Mouse (Mus musculus): ENCODE measurements around the gene Epx. TPM values are rescaled to one million over a fixed set of nuclear protein-coding genes. Genes with fewer than 3 reads are reported as not detected.

Gene Epx
- polyA plus RNA-seq, 1 experiment from 2014 or later = not detected

GRCm38 (mm10) chr11:87852690-87853596 is 22.4 kb downstream of the Epx start, which contains the start of gene Mks1:
TSS of gene Mks1 (plus strand) at chr11:87853215.
- Histone ChIP-seq H3K9me3 (ENCODE audit: control insufficient read depth, low read length) (no peaks in the 10 kb centered on the region), H3K9ac (ENCODE audit: low read length) (peak within 1 kb of the TSS; percentile 70), H3K4me1 (replicated peaks; ENCODE audit: control insufficient read depth, insufficient read depth, low read length) (peaks cover 4% of the 10 kb centered on the region), H3K36me3 (ENCODE audit: control insufficient read depth, insufficient read depth, low read length) (no peaks in the 10 kb centered on the region), H3K27ac (ENCODE audit: low read length) (peak within 1 kb of the TSS; percentile 16; the same call in 1 of the 2 replicates), H3K4me2 (ENCODE audit: low read depth, low read length) (peak within 1 kb of the TSS; percentile 91), H3K27me3 (ENCODE audit: control insufficient read depth, insufficient read depth, low read depth, low read length) (no peaks in the 10 kb centered on the region), H3K4me3 (ENCODE audit: low read length) (peak within 1 kb of the TSS; percentile 71)
- WGBS = 3% methylated on average over 40 of the region's 40 CpGs
- ATAC-seq (ENCODE audit: low read depth) = peak; percentile 97

GRCm38 (mm10) chr11:87847884-87848283 is 27.5 kb downstream of the Epx start:
- ATAC-seq (ENCODE audit: low read depth) = no peak
- WGBS = 57% methylated on average over 6 of the region's 6 CpGs
- H3K9me3 ChIP-seq (ENCODE audit: control insufficient read depth, low read length) = no peaks in the 10 kb centered on the region
- no peaks in the 10 kb centered on the region for H3K36me3 ChIP-seq (ENCODE audit: control insufficient read depth, insufficient read depth, low read length)
- no peak overlapping the region for H3K4me2 ChIP-seq (ENCODE audit: low read depth, low read length)
- H3K4me1 ChIP-seq (replicated peaks; ENCODE audit: control insufficient read depth, insufficient read depth, low read length) = no peaks in the 10 kb centered on the region
- no peak overlapping the region for H3K4me3 ChIP-seq (ENCODE audit: low read length)
- no peak overlapping the region for H3K27ac ChIP-seq (ENCODE audit: low read length)
- H3K27me3 ChIP-seq (ENCODE audit: control insufficient read depth, insufficient read depth, low read depth, low read length) = no peaks in the 10 kb centered on the region
- no peak overlapping the region for H3K9ac ChIP-seq (ENCODE audit: low read length)

GRCm38 (mm10) chr11:87846968-87847600 is 28.3 kb downstream of the Epx start:
- 76% methylated on average over 12 of the region's 12 CpGs for WGBS
- ATAC-seq (ENCODE audit: low read depth) = no peak
- H3K9me3 ChIP-seq (ENCODE audit: control insufficient read depth, low read length) = no peaks in the 10 kb centered on the region
- H3K4me2 ChIP-seq (ENCODE audit: low read depth, low read length) = no peak overlapping the region
- H3K4me1 ChIP-seq (replicated peaks; ENCODE audit: control insufficient read depth, insufficient read depth, low read length) = no peaks in the 10 kb centered on the region
- H3K27me3 ChIP-seq (ENCODE audit: control insufficient read depth, insufficient read depth, low read depth, low read length) = no peaks in the 10 kb centered on the region
- no peak overlapping the region for H3K27ac ChIP-seq (ENCODE audit: low read length)
- no peaks in the 10 kb centered on the region for H3K36me3 ChIP-seq (ENCODE audit: control insufficient read depth, insufficient read depth, low read length)
- H3K4me3 ChIP-seq (ENCODE audit: low read length) = no peak overlapping the region
- H3K9ac ChIP-seq (ENCODE audit: low read length) = no peak overlapping the region

DNA sequence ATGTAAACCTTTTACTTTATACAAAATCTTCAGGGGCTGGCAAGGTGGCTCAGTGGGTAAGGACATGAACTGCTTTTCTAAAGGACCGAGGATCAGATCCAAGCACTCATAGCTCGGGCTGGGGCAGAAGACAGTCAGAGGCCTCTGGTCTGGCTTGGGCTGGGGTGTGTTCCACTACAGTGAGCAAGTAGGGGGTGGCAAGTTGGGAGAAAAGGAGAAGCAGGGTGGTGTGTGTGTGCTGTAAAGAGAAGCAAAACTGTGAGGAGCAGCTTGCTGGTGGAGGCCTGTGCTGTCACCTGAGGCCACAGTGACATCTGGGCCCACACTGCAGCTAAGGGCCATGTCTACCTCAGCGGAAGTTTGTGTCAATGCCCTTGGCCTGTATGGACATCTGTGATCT is 33.9 kb downstream of the Epx start:
- Histone ChIP-seq H3K9ac (ENCODE audit: low read length) (no peak overlapping the region), H3K4me1 (replicated peaks; ENCODE audit: control insufficient read depth, insufficient read depth, low read length) (peaks cover 5% of the 10 kb centered on the region; the same call in 1 of the 2 replicates), H3K27ac (ENCODE audit: low read length) (no peak overlapping the region), H3K4me3 (ENCODE audit: low read length) (no peak overlapping the region), H3K9me3 (ENCODE audit: control insufficient read depth, low read length) (no peaks in the 10 kb centered on the region), H3K36me3 (ENCODE audit: control insufficient read depth, insufficient read depth, low read length) (no peaks in the 10 kb centered on the region), H3K27me3 (ENCODE audit: control insufficient read depth, insufficient read depth, low read depth, low read length) (no peaks in the 10 kb centered on the region), H3K4me2 (ENCODE audit: low read depth, low read length) (no peak overlapping the region)
- WGBS = 76% methylated on average over 3 of the region's 3 CpGs
- no peak for ATAC-seq (ENCODE audit: low read depth)

DNA sequence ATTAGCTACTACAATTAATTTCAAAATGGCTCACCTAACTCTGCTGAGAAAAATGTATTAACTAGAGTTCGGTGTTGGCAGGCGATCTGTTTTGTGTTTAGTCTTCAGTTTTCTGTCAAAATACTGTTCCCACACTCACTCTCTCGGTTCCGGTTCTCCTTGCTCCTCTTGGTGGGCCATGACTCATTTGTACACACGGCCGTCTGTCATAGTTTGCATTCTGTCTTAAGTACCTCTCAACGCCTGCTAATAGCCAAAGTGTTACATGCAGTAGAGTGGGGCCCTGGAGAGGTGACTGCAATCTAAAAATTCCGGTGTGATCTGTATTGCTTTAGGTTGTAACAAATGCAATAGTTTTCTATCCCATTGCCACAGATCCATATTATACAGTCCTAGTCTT is 34.7 kb downstream of the Epx start:
- H3K9me3 ChIP-seq (ENCODE audit: control insufficient read depth, low read length) = no peaks in the 10 kb centered on the region
- H3K4me3 ChIP-seq (ENCODE audit: low read length) = no peak overlapping the region
- peak; percentile 51; the same call in 1 of the 2 replicates for ATAC-seq (ENCODE audit: low read depth)
- H3K4me2 ChIP-seq (ENCODE audit: low read depth, low read length) = no peak overlapping the region
- 35% methylated on average over 8 of the region's 8 CpGs for WGBS
- H3K27me3 ChIP-seq (ENCODE audit: control insufficient read depth, insufficient read depth, low read depth, low read length) = no peaks in the 10 kb centered on the region
- no peaks in the 10 kb centered on the region for H3K36me3 ChIP-seq (ENCODE audit: control insufficient read depth, insufficient read depth, low read length)
- peaks cover 5% of the 10 kb centered on the region; the same call in 1 of the 2 replicates for H3K4me1 ChIP-seq (replicated peaks; ENCODE audit: control insufficient read depth, insufficient read depth, low read length)
- no peak overlapping the region for H3K27ac ChIP-seq (ENCODE audit: low read length)
- H3K9ac ChIP-seq (ENCODE audit: low read length) = no peak overlapping the region

GRCm38 (mm10) chr11:87828239-87828900 is 47.0 kb downstream of the Epx start, which contains the start of gene Lpo:
TSS of gene Lpo (minus strand) at chr11:87828289.
- Histone ChIP-seq H3K9ac (ENCODE audit: low read length) (no peak within 1 kb of the TSS), H3K27me3 (ENCODE audit: control insufficient read depth, insufficient read depth, low read depth, low read length) (no peaks in the 10 kb centered on the region), H3K4me1 (replicated peaks; ENCODE audit: control insufficient read depth, insufficient read depth, low read length) (no peaks in the 10 kb centered on the region), H3K27ac (ENCODE audit: low read length) (no peak within 1 kb of the TSS), H3K4me2 (ENCODE audit: low read depth, low read length) (no peak within 1 kb of the TSS), H3K4me3 (ENCODE audit: low read length) (no peak within 1 kb of the TSS), H3K9me3 (ENCODE audit: control insufficient read depth, low read length) (no peaks in the 10 kb centered on the region), H3K36me3 (ENCODE audit: control insufficient read depth, insufficient read depth, low read length) (no peaks in the 10 kb centered on the region)
- WGBS = 54% methylated on average over 10 of the region's 10 CpGs
- no peak for ATAC-seq (ENCODE audit: low read depth)

DNA sequence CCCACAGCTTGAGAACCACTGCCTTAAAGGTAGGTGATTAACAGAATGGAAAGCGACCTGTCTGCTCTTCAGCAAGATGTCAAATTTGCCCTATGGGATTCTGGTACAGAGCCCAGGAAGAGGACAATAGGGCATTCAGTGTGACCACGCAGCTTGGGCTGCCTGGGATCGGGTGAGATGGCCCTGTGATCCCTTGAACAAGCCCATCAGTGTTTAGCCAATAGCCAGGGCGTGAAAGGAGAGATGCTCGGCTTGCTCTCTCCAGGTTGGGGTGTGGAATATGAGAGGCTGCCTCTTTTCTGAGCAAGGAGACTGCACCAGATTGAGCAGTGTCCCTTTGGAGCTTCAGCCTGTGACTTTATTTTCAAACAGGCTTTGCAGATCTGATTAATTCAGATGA is 53.8 kb downstream of the Epx start:
- ATAC-seq (ENCODE audit: low read depth) = no peak

DNA sequence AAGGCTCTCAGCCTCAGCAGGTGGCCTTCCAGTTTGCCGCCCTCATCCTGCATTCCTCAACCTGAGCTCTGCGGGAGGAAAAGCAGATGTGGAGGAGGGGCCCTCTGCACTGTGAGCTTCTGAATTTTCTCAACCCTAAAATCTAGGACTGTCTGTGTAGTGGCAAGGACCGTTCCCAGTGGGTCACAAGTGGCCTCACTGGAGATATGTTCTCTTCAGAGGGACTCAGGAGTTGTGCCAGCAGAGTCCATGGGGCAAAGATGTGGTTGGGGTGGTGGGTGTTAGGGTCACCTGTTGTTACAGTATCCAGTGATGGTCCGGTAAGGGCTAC is 57.9 kb downstream of the Epx start:
- Histone ChIP-seq H3K27me3 (ENCODE audit: control insufficient read depth, insufficient read depth, low read depth, low read length) (peaks cover 6% of the 10 kb centered on the region; the same call in 1 of the 2 replicates), H3K4me3 (ENCODE audit: low read length) (peak overlapping the region; percentile 47), H3K36me3 (ENCODE audit: control insufficient read depth, insufficient read depth, low read length) (no peaks in the 10 kb centered on the region), H3K9me3 (ENCODE audit: control insufficient read depth, low read length) (no peaks in the 10 kb centered on the region), H3K4me2 (ENCODE audit: low read depth, low read length) (peak overlapping the region; percentile 68), H3K4me1 (replicated peaks; ENCODE audit: control insufficient read depth, insufficient read depth, low read length) (no peaks in the 10 kb centered on the region), H3K9ac (ENCODE audit: low read length) (peak overlapping the region; percentile 55), H3K27ac (ENCODE audit: low read length) (no peak overlapping the region)
- no peak for ATAC-seq (ENCODE audit: low read depth)
- WGBS = 23% methylated on average over 4 of the region's 4 CpGs

More for the DNA sequence above, 53.8 kb downstream of the Epx start:
- Histone ChIP-seq H3K27me3 (ENCODE audit: control insufficient read depth, insufficient read depth, low read depth, low read length) (peaks cover 4% of the 10 kb centered on the region; the same call in 1 of the 2 replicates), H3K9me3 (ENCODE audit: control insufficient read depth, low read length) (no peaks in the 10 kb centered on the region), H3K9ac (ENCODE audit: low read length) (no peak overlapping the region), H3K4me1 (replicated peaks; ENCODE audit: control insufficient read depth, insufficient read depth, low read length) (no peaks in the 10 kb centered on the region), H3K27ac (ENCODE audit: low read length) (no peak overlapping the region), H3K4me3 (ENCODE audit: low read length) (no peak overlapping the region), H3K36me3 (ENCODE audit: control insufficient read depth, insufficient read depth, low read length) (no peaks in the 10 kb centered on the region), H3K4me2 (ENCODE audit: low read depth, low read length) (no peak overlapping the region)
- 54% methylated on average over 5 of the region's 5 CpGs for WGBS
